Mouse (Mus musculus): ENCODE data around the gene Nmt2. TPM values are rescaled to one million over a fixed set of nuclear protein-coding genes. Genes with fewer than 3 reads are reported as not detected.

Nmt2 gene
- total and polyA plus RNA-seq, 2 experiments from 2014 or later, result 69.3 to 104 TPM

- Histone ChIP-seq H3K27ac (no peak overlapping the region), H3K36me3 (ENCODE audit: insufficient read depth, low read length) (no peaks in the 10 kb centered on the region), H3K4me2 (ENCODE audit: low read depth, low read length) (no peak overlapping the region), H3K9me3 (ENCODE audit: low read length) (no peaks in the 10 kb centered on the region), H3K9ac (replicated peaks; ENCODE audit: low read length) (no peak overlapping the region), H3K4me3 (ENCODE audit: low read length) (no peak overlapping the region), H3K4me1 (ENCODE audit: insufficient read depth, low read length) (no peaks in the 10 kb centered on the region), H3K27me3 (ENCODE audit: insufficient read depth, low read length) (no peaks in the 10 kb centered on the region)
- DNase-seq (ENCODE audit: low spot score) (no peak), ATAC-seq (no peak)
- no peak for TF ChIP-seq CTCF (IDR thresholded peaks at IDR 0.05; ENCODE audit: low read depth)
- WGBS, result 68% methylated on average over 2 of the region's 2 CpGs
Observed at GRCm38 (mm10) chr2:3276106-3276505, 7.9 kb upstream of the Nmt2 start.

GRCm38 (mm10) chr2:3277502-3277901, 6.5 kb upstream of the Nmt2 start:
- no peaks in the 10 kb centered on the region for H3K4me1 ChIP-seq (ENCODE audit: insufficient read depth, low read length)
- 86% methylated on average over 7 of the region's 7 CpGs for WGBS
- ATAC-seq, result no peak

GRCm38 (mm10) chr2:3281311-3281710, 2.7 kb upstream of the Nmt2 start:
- Histone ChIP-seq H3K4me1 (ENCODE audit: insufficient read depth, low read length) (peaks cover 4% of the 10 kb centered on the region), H3K9me3 (ENCODE audit: low read length) (no peaks in the 10 kb centered on the region), H3K27me3 (ENCODE audit: insufficient read depth, low read length) (no peaks in the 10 kb centered on the region), H3K4me2 (ENCODE audit: low read depth, low read length) (no peak overlapping the region), H3K36me3 (ENCODE audit: insufficient read depth, low read length) (no peaks in the 10 kb centered on the region), H3K4me3 (ENCODE audit: low read length) (no peak overlapping the region), H3K27ac (no peak overlapping the region), H3K9ac (replicated peaks; ENCODE audit: low read length) (no peak overlapping the region)
- TF ChIP-seq CTCF (IDR thresholded peaks at IDR 0.05; ENCODE audit: low read depth), result no peak
- 82% methylated on average over 4 of the region's 4 CpGs for WGBS
- ATAC-seq, result no peak
- no peak for DNase-seq (ENCODE audit: low spot score)

More at GRCm38 (mm10) chr2:3277502-3277901, 6.5 kb upstream of the Nmt2 start:
- Histone ChIP-seq H3K36me3 (ENCODE audit: insufficient read depth, low read length) (no peaks in the 10 kb centered on the region), H3K27ac (no peak overlapping the region), H3K4me2 (ENCODE audit: low read depth, low read length) (no peak overlapping the region), H3K9ac (replicated peaks; ENCODE audit: low read length) (no peak overlapping the region), H3K4me3 (ENCODE audit: low read length) (no peak overlapping the region), H3K9me3 (ENCODE audit: low read length) (no peaks in the 10 kb centered on the region), H3K27me3 (ENCODE audit: insufficient read depth, low read length) (no peaks in the 10 kb centered on the region)
- no peak for DNase-seq (ENCODE audit: low spot score)
- no peak for TF ChIP-seq CTCF (IDR thresholded peaks at IDR 0.05; ENCODE audit: low read depth)

- Histone ChIP-seq H3K27me3 (ENCODE audit: insufficient read depth, low read length) (no peaks in the 10 kb centered on the region), H3K4me1 (ENCODE audit: insufficient read depth, low read length) (peaks cover 4% of the 10 kb centered on the region), H3K9me3 (ENCODE audit: low read length) (no peaks in the 10 kb centered on the region), H3K36me3 (ENCODE audit: insufficient read depth, low read length) (no peaks in the 10 kb centered on the region), H3K4me3 (ENCODE audit: low read length) (peak overlapping the region; percentile 95), H3K27ac (peak overlapping the region; percentile 98), H3K9ac (replicated peaks; ENCODE audit: low read length) (peak overlapping the region; percentile 72), H3K4me2 (ENCODE audit: low read depth, low read length) (peak overlapping the region; percentile 65)
- 10% methylated on average over 12 of the region's 12 CpGs for WGBS
- ATAC-seq (no peak), DNase-seq (ENCODE audit: low spot score) (no peak)
- no peak for TF ChIP-seq CTCF (IDR thresholded peaks at IDR 0.05; ENCODE audit: low read depth)
Observed at GRCm38 (mm10) chr2:3282866-3283601, 978 bp upstream of the Nmt2 start.

DNA sequence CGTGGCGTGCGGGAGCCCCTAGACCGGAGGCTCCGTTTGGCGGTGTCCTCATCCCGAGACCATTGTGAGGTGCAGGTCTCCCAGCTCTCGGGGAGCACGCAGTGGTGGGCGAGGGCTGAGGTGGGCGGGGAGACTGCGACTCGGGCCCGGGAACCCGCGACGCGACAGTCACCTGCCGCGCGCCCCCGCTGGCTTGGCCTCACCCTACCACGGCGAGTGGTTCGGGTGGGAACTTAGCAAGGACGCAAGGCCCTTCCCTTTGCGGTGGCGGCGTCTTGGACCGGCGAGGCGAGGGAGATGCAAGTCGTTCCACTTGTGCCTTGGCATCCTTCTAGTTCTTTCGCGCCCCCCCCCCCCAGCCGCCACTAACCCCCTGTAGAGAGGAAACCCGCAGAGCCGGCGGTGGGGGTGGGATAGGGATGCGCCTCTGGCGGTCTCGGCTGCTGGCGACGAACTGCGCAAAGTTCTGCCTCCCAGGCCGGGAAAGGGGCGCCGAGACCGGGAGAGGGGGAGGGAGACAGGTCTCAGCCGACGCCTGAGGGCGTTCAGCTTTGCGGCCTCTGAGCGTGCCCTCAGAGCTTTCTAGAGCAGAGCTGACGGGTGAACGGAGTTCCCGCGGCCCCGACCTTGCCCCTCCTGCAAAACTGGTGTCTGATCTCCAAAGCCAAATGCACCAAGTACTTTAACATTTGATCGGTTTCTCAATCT, 615 bp downstream of the Nmt2 start:
- peak; percentile 74 for DNase-seq (ENCODE audit: low spot score)

DNA sequence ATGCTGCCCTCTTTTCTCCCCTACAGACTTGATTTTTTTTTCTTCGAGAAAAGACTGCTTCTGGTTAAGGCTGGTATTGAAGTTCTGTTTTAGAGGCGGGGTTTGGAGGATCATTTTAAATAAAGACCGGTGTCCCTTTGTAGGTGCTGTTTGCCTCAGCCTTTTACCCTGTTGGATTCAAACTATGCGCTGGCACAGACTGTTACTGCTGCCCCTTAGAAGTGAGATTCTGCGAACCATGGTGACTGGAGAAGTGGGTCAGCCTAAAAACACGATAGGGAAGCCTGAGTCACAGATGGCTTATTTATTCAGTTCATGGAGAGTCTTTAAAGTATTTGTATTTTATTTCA, 1.1 kb downstream of the Nmt2 start:
- peak overlapping the region; percentile 65 for H3K4me2 ChIP-seq (ENCODE audit: low read depth, low read length)
- no peaks in the 10 kb centered on the region for H3K27me3 ChIP-seq (ENCODE audit: insufficient read depth, low read length)
- peaks cover 4% of the 10 kb centered on the region for H3K4me1 ChIP-seq (ENCODE audit: insufficient read depth, low read length)
- peak overlapping the region; percentile 95 for H3K4me3 ChIP-seq (ENCODE audit: low read length)
- ATAC-seq (no peak), DNase-seq (ENCODE audit: low spot score) (no peak)
- peak overlapping the region; percentile 83 for H3K9ac ChIP-seq (replicated peaks; ENCODE audit: low read length)
- H3K27ac ChIP-seq, result peak overlapping the region; percentile 98
- H3K36me3 ChIP-seq (ENCODE audit: insufficient read depth, low read length), result no peaks in the 10 kb centered on the region
- no peaks in the 10 kb centered on the region for H3K9me3 ChIP-seq (ENCODE audit: low read length)
- under 1% methylated on average over 6 of the region's 6 CpGs for WGBS
- no peak for TF ChIP-seq CTCF (IDR thresholded peaks at IDR 0.05; ENCODE audit: low read depth)

More for the DNA sequence above, 615 bp downstream of the Nmt2 start:
- Histone ChIP-seq H3K27me3 (ENCODE audit: insufficient read depth, low read length) (no peaks in the 10 kb centered on the region), H3K4me1 (ENCODE audit: insufficient read depth, low read length) (peaks cover 4% of the 10 kb centered on the region), H3K27ac (peak overlapping the region; percentile 98), H3K9ac (replicated peaks; ENCODE audit: low read length) (peak overlapping the region; percentile 83), H3K4me3 (ENCODE audit: low read length) (peak overlapping the region; percentile 95), H3K9me3 (ENCODE audit: low read length) (no peaks in the 10 kb centered on the region), H3K36me3 (ENCODE audit: insufficient read depth, low read length) (no peaks in the 10 kb centered on the region), H3K4me2 (ENCODE audit: low read depth, low read length) (peak overlapping the region; percentile 65)
- peak; percentile 7; the same call in 1 of the 2 replicates for ATAC-seq
- under 1% methylated on average over 57 of the region's 60 CpGs for WGBS
- TF ChIP-seq CTCF (IDR thresholded peaks at IDR 0.05; ENCODE audit: low read depth), result peak; percentile 17; the same call in 1 of the 2 replicates

Measured in hindbrain, postnatal 0 days (tissue).